Mouse (Mus musculus) layer of hippocampus, postnatal 36 days (tissue): ENCODE measurements around the gene Ptger4. TPM values are rescaled to one million over a fixed set of nuclear protein-coding genes. Genes with fewer than 3 reads are reported as not detected.

Experiments used
- DNase-seq, 2 experiments: peaks; one replicate each; pipeline ENCODE4 v3.0.0; 2022
- total RNA-seq, 2 experiments: library from RNA; stranded (reverse); gene quantifications; 2 replicates each; pipeline ENCODE4 v1.2.3; 2021

The Ptger4 gene
- total RNA-seq, 2 experiments from 2014 or later = 0.96 to 1.00 TPM

DNA sequence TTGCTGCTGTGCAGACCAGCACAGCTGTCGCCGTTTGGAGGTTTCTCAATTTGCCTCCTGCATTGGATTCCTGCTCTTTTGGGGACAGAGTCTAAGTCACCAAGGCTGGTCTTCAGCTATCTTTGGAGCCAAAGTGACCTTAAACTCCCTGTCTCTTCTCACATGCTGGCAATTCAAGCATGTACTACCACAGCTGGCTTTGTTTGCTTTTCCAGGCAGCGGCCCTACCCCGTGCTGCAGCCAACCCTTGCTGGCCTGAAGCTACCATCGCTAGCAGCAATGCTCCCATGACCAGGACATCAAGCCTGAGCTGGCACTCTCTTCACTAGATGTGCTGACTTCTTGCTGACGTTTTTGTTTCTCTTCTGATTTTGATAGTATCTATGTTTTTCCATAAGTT is 85.2 kb downstream of the Ptger4 start:
- DNase-seq = no peak

DNA sequence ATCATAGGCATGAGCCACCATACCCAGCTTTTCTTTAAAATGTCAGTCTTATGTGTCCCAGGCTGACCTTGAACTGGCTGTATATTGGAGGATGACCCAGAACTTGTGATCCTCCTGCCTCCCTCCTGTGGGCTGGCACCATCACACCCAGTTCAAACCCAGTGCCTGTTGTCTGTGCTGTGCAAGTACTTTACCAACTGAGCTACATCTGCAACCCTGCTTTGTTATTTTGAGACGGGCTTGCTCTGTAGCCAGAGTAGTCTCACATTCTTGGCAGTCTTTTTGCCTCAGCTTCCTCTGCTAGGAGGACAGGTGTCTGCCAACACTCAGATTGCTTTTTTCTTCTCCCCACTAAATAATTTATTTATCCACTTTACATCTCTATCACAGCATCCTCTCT is 86.6 kb downstream of the Ptger4 start:
- no peak for DNase-seq

Other genes starting within 250 kb of the Ptger4 start
- under 1 TPM in 1 of 2 experiments, not detected in 1; 0.17 TPM for gene C7, start 180.4 kb downstream of the Ptger4 start, total RNA-seq
- 1 to 10 TPM; 5.3 TPM for gene Card6, start 135.6 kb downstream of the Ptger4 start, total RNA-seq
- 100 to 1,000 TPM; 277 to 293 TPM for gene Rpl37, start 127.5 kb downstream of the Ptger4 start, total RNA-seq
- gene Prkaa1, start 100.3 kb downstream of the Ptger4 start, total RNA-seq = 10 to 100 TPM; 23.0 to 24.1 TPM
- 10 to 100 TPM; 77.0 to 82.6 TPM for gene Ttc33, start 58.7 kb downstream of the Ptger4 start, total RNA-seq